Mouse (Mus musculus) liver, adult (tissue): ENCODE data around the gene Lmod3.

ENCODE experiments used
- GATA4 ChIP-seq: IDR thresholded peaks from 2 replicates; pipeline ENCODE4 v1.6.1; 2014; ENCODE audit warnings: mild to moderate bottlenecking, low read length; ENCODE audit not compliant: insufficient replicate concordance

Lmod3 gene

GRCm38 (mm10) chr6:97258489-97258888 lies 5.9 kb upstream of the Lmod3 start:
- TF ChIP-seq GATA4 = no peak

- no peak for TF ChIP-seq GATA4
These were observed 473 bp downstream of the Lmod3 start for GRCm38 (mm10) chr6:97252086-97252485.

- TF ChIP-seq GATA4 = no peak
These were observed 1.6 kb downstream of the Lmod3 start for GRCm38 (mm10) chr6:97250966-97251365.

- no peak for TF ChIP-seq GATA4
These were observed 7.4 kb downstream of the Lmod3 start for GRCm38 (mm10) chr6:97245200-97245599.

GRCm38 (mm10) chr6:97242522-97242921 lies 10.0 kb downstream of the Lmod3 start:
- no peak for TF ChIP-seq GATA4

- no peak for TF ChIP-seq GATA4
These were observed 12.5 kb downstream of the Lmod3 start for GRCm38 (mm10) chr6:97240092-97240491.

GRCm38 (mm10) chr6:97239360-97239759 lies 13.2 kb downstream of the Lmod3 start:
- no peak for TF ChIP-seq GATA4

- no peak for TF ChIP-seq GATA4
These were observed 16.5 kb downstream of the Lmod3 start for GRCm38 (mm10) chr6:97236088-97236487.

- TF ChIP-seq GATA4 = no peak
These were observed 17.5 kb downstream of the Lmod3 start for GRCm38 (mm10) chr6:97234911-97235668.

GRCm38 (mm10) chr6:97227067-97227847 lies 25.3 kb downstream of the Lmod3 start:
- no peak for TF ChIP-seq GATA4

- no peak for TF ChIP-seq GATA4
These were observed 26.5 kb downstream of the Lmod3 start for GRCm38 (mm10) chr6:97226083-97226491.

GRCm38 (mm10) chr6:97224505-97224904 lies 28.1 kb downstream of the Lmod3 start:
- TF ChIP-seq GATA4 = no peak

- no peak for TF ChIP-seq GATA4
These were observed 29.0 kb downstream of the Lmod3 start for GRCm38 (mm10) chr6:97223566-97223965.

- TF ChIP-seq GATA4 = no peak
These were observed 29.6 kb downstream of the Lmod3 start for GRCm38 (mm10) chr6:97222931-97223467.

GRCm38 (mm10) chr6:97222321-97222720 lies 30.2 kb downstream of the Lmod3 start:
- no peak for TF ChIP-seq GATA4
